Mouse (Mus musculus): ENCODE measurements around the gene Lyg1. TPM values are rescaled to one million over a fixed set of nuclear protein-coding genes. Genes with fewer than 3 reads are reported as not detected.

Gene Lyg1
- polyA plus RNA-seq, 1 experiment from 2014 or later: not detected

Other genes starting within 250 kb of the Lyg1 start
- gene 2010300C02Rik, start 237.7 kb downstream of the Lyg1 start, polyA plus RNA-seq (2015; fragmentation: Nextera tagmentation; extraction: Ambion mirVana): 3.9 and 4.6 TPM in 2 replicates
- 3.6 and 3.8 TPM in 2 replicates for gene Tsga10, start 91.3 kb downstream of the Lyg1 start, polyA plus RNA-seq (2015; fragmentation: Nextera tagmentation; extraction: Ambion mirVana)
- gene Lipt1, start 86.0 kb downstream of the Lyg1 start, polyA plus RNA-seq (2015; fragmentation: Nextera tagmentation; extraction: Ambion mirVana): 7.1 and 8.2 TPM in 2 replicates
- 9.8 and 11.5 TPM in 2 replicates for gene Mitd1, start 67.3 kb downstream of the Lyg1 start, polyA plus RNA-seq (2015; fragmentation: Nextera tagmentation; extraction: Ambion mirVana)
- 267 and 281 TPM in 2 replicates for gene Mrpl30, start 67.3 kb downstream of the Lyg1 start, polyA plus RNA-seq (2015; fragmentation: Nextera tagmentation; extraction: Ambion mirVana)
- not detected in 2 replicates for gene Lyg2, start 41.3 kb downstream of the Lyg1 start, polyA plus RNA-seq (2015; fragmentation: Nextera tagmentation; extraction: Ambion mirVana)
- 107 and 115 TPM in 2 replicates for gene Txndc9, start 40.1 kb upstream of the Lyg1 start, polyA plus RNA-seq (2015; fragmentation: Nextera tagmentation; extraction: Ambion mirVana)
- 18.0 and 19.6 TPM in 2 replicates for gene Eif5b, start 40.3 kb upstream of the Lyg1 start, polyA plus RNA-seq (2015; fragmentation: Nextera tagmentation; extraction: Ambion mirVana)
- gene Rev1, start 172.0 kb upstream of the Lyg1 start, polyA plus RNA-seq (2015; fragmentation: Nextera tagmentation; extraction: Ambion mirVana): 19.6 and 19.7 TPM in 2 replicates